Mouse (Mus musculus): ENCODE results near the gene Gm21190. TPM values are rescaled to one million over a fixed set of nuclear protein-coding genes. Genes with fewer than 3 reads are reported as not detected.
A peak's percentile ranks its signal among the peaks of the same experiment; 100 is the strongest.
"Not testable (repeated sequence)": the region's sequence is repeated elsewhere in the genome, so short reads cannot be mapped to it uniquely, and the experiment has no call there.

Gm21190 gene
- polyA plus RNA-seq, 1 experiment = not detected

DNA sequence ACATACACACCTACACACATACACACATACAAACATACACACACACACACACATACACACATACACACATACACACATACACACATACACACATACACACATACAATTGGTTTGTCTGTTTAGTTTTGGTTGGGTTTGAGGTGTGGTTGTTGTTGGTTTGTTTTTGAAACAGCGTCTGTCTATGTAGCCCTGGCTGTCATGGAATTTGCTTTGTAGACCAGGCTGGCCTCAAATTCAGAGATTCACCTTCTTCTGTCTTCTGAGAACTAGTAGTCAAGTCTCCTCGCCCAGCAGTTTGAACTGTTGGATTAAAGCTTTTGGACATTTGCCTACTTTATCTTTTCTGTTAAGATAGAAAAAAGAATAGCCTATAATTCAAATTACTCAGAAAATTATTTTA, 38.1 kb downstream of the Gm21190 start:
- not testable (repeated sequence) for DNase-seq
- WGBS = 67% methylated on average over 2 of the region's 2 CpGs

DNA sequence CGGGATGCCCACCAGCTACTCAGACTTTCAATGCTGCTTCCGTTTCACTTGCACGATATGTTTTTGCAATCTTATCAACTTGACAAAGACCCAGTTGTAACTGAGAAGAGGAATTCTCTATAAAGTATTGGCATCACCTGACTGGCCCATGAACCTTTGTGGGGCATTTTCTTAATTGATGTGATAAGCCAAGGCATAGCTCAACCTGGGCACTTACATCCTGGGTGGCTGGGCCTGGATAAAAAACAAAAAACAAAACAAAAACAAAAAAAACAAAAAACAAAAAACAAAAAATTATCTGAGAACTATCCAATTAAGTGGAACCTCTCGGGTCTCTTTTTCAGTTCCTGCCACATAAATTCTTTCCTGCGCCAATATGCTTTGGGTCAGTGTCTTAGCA, 40.3 kb downstream of the Gm21190 start:
- Histone ChIP-seq H3K4me1 (replicated peaks; ENCODE audit: control insufficient read depth, insufficient read depth, low read length) (no peaks in the 10 kb centered on the region), H3K4me3 (ENCODE audit: control insufficient read depth, insufficient read depth, low read length) (no peak overlapping the region), H3K36me3 (ENCODE audit: control insufficient read depth, insufficient read depth, low read length) (no peaks in the 10 kb centered on the region), H3K27me3 (ENCODE audit: control insufficient read depth, insufficient read depth, low read length) (no peaks in the 10 kb centered on the region), H3K27ac (ENCODE audit: control insufficient read depth, insufficient read depth, low read length) (no peak overlapping the region)
- 89% methylated on average over 5 of the region's 5 CpGs for WGBS
- no peak for DNase-seq
- TF ChIP-seq POLR2A (IDR thresholded peaks at IDR 0.05; ENCODE audit: control insufficient read depth, extremely low read depth, insufficient read depth, low read length, poor library complexity) = no peak
- no peak for TF ChIP-seq CTCF (IDR thresholded peaks at IDR 0.05; ENCODE audit: borderline replicate concordance, control insufficient read depth, extremely low read depth, insufficient read depth, low read length, poor library complexity)

More for the DNA sequence above, 38.1 kb downstream of the Gm21190 start:
- H3K27ac ChIP-seq (ENCODE audit: control insufficient read depth, insufficient read depth, low read length); H3K27me3 ChIP-seq (ENCODE audit: control insufficient read depth, insufficient read depth, low read length); H3K36me3 ChIP-seq (ENCODE audit: control insufficient read depth, insufficient read depth, low read length); H3K4me3 ChIP-seq (ENCODE audit: control insufficient read depth, insufficient read depth, low read length); H3K4me1 ChIP-seq (replicated peaks; ENCODE audit: control insufficient read depth, insufficient read depth, low read length): not testable (repeated sequence)

DNA sequence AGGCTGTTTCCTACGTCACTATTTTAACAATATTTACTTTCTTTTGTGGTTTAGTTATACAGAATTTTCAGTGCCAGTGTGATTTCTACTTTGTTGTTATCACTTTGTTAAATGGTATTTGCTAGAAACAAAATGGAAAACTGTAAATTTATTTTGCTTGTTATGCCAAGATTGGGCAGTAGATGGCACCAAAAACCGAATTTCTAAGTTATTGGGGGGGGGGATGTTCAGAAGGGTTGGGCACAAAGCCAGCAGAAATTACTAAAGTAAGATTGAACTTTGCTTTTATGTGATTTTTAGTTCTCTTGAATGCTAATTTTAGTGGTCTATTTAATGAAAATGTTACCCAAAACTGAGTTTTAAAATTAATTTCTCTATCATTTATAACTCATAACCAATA, 44.4 kb downstream of the Gm21190 start:
- not testable (repeated sequence) for DNase-seq; H3K4me3 ChIP-seq (ENCODE audit: control insufficient read depth, insufficient read depth, low read length); H3K36me3 ChIP-seq (ENCODE audit: control insufficient read depth, insufficient read depth, low read length); H3K27me3 ChIP-seq (ENCODE audit: control insufficient read depth, insufficient read depth, low read length); H3K4me1 ChIP-seq (replicated peaks; ENCODE audit: control insufficient read depth, insufficient read depth, low read length); H3K27ac ChIP-seq (ENCODE audit: control insufficient read depth, insufficient read depth, low read length)
- 22% methylated on average over 2 of the region's 2 CpGs for WGBS

DNA sequence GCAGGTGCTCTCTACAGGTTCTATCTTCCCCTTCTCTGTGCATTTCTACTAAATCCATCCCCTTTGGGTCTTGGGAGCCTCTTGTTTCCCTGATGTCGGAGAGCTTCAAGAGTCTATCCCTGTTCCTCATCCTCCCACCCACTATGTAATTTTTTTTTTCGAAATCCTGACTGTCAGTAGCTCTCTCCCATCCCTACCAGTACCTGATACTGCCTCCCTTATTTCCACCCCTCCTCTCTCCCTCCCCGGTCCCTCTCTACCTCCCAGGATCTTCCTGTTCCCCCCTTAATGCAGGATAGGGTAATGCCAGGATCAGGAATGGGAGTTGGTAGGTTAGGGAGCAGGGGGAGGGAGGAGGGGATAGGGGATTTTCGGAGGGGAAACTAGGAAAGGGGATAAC, 45.4 kb downstream of the Gm21190 start:
- not testable (repeated sequence) for H3K36me3 ChIP-seq (ENCODE audit: control insufficient read depth, insufficient read depth, low read length); H3K4me1 ChIP-seq (replicated peaks; ENCODE audit: control insufficient read depth, insufficient read depth, low read length); H3K27me3 ChIP-seq (ENCODE audit: control insufficient read depth, insufficient read depth, low read length); H3K27ac ChIP-seq (ENCODE audit: control insufficient read depth, insufficient read depth, low read length); H3K4me3 ChIP-seq (ENCODE audit: control insufficient read depth, insufficient read depth, low read length); DNase-seq
- 62% methylated on average over 4 of the region's 4 CpGs for WGBS

DNA sequence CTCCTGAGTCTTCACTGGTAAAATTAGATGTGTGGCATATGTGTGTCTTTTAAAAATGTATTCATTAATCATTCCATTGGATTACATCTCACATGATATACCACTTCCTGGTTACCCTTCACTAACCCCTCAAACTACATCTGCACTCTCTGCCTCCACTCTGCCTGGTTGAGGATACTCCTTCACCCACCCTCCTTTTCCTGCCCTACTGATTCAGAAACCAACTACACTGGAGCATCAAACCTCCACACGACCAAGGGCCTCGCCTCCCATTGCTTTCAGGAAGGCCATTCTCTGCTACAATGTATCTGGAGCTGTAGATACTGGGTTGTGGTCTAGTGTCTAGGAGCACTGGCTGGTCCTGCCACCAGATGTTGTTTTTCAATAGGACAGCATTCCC, 46.2 kb downstream of the Gm21190 start:
- not testable (repeated sequence) for H3K36me3 ChIP-seq (ENCODE audit: control insufficient read depth, insufficient read depth, low read length); H3K4me3 ChIP-seq (ENCODE audit: control insufficient read depth, insufficient read depth, low read length); H3K4me1 ChIP-seq (replicated peaks; ENCODE audit: control insufficient read depth, insufficient read depth, low read length); H3K27ac ChIP-seq (ENCODE audit: control insufficient read depth, insufficient read depth, low read length); H3K27me3 ChIP-seq (ENCODE audit: control insufficient read depth, insufficient read depth, low read length)
- DNase-seq = peak; percentile 2
- WGBS = 59% methylated on average over 2 of the region's 2 CpGs

DNA sequence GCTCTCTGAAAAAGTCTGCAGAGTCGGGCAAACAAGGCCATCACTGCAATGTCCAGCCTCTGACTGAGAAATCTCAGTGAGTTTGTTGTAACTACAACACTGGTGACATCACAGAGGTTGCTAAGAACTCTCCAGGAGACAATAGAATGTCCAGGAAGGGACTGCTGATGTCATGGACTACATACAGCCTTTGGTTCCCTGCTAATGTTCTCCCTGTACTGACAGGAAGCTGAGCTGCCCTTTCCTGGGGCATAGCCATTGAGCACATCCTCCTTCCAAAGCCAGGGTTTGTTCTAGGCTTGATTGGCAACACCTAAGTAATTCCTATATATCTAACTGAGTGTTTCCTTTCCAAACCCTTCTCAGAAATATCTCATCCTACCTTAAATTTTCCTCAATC, 52.6 kb downstream of the Gm21190 start, which contains the start of gene Gm21149:
Gm21149 (minus strand) TSS at position 101 of the 400 bp plus-strand sequence.
- 68% methylated on average over 1 of the region's 1 CpGs for WGBS

More for the DNA sequence above, 52.6 kb downstream of the Gm21190 start, which contains the start of gene Gm21149:
- H3K4me1 ChIP-seq (replicated peaks; ENCODE audit: control insufficient read depth, insufficient read depth, low read length); H3K27me3 ChIP-seq (ENCODE audit: control insufficient read depth, insufficient read depth, low read length); H3K4me3 ChIP-seq (ENCODE audit: control insufficient read depth, insufficient read depth, low read length); H3K36me3 ChIP-seq (ENCODE audit: control insufficient read depth, insufficient read depth, low read length); DNase-seq; H3K27ac ChIP-seq (ENCODE audit: control insufficient read depth, insufficient read depth, low read length): not testable (repeated sequence)

Other genes starting within 250 kb of the Gm21190 start
- not detected in 2 replicates for gene Gm21149, start 52.7 kb downstream of the Gm21190 start, polyA plus RNA-seq (2012; rRNA removed)
- gene Gm21083, start 48.1 kb upstream of the Gm21190 start, polyA plus RNA-seq (2012; rRNA removed) = not detected in 2 replicates
- not detected in 2 replicates for gene Speer4d, start 89.8 kb upstream of the Gm21190 start, polyA plus RNA-seq (2012; rRNA removed)
- gene 4930572O03Rik, start 127.8 kb upstream of the Gm21190 start, polyA plus RNA-seq (2012; rRNA removed) = not detected in 2 replicates
- 0.10 TPM in 1 of 2 replicates, not detected in the other for gene Speer4c, start 185.0 kb upstream of the Gm21190 start, polyA plus RNA-seq (2012; rRNA removed)

All from thymus, adult 2 months (tissue).